Mouse (Mus musculus): Measurements from ENCODE around the gene Ttll1. TPM values are rescaled to one million over a fixed set of nuclear protein-coding genes. Genes with fewer than 3 reads are reported as not detected.

Ttll1 gene
- polyA plus RNA-seq, 1 experiment from 2014 or later, result 18.7 TPM

DNA sequence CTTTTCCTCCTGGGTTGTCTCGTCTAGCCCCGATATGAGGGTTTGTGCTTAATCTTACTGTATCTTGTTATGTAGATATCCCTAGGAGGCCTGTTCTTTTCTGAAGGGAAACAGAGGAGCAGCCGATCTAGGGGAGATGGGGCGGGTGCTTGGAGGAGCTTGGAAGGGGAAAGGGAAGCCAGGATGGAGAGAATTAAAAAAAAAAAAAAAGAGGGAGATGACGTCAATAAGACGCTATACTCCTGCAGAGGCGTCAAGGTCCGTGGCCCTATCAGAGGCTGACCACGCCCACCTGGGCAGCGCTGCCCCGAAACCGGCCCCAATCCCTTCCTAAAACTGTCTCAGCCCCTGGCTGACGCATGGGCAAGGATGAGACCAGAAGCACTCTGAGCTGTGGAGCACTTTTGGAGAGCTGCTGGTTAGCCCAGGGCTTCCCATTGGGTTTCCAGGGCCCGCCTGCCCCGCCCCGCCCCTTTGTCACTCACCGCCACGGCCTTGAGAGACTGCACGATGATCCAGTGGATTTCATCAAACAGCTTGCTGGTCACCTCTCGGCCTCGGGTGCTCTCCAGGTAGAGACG is 14.8 kb downstream of the Ttll1 start:
- H3K4me3 ChIP-seq (ENCODE audit: low read depth, low read length), result peak overlapping the region; percentile 19; the same call in 1 of the 2 replicates
- no peak overlapping the region for H3K9ac ChIP-seq (ENCODE audit: low read depth, low read length)
- peak; percentile 56; the same call in 1 of the 2 replicates for ATAC-seq (replicated peaks; ENCODE audit: insufficient number of reproducible peaks, low FRiP score, low TSS enrichment)
- H3K4me2 ChIP-seq, result peak overlapping the region; percentile 52
- no peaks in the 10 kb centered on the region for H3K27me3 ChIP-seq (ENCODE audit: control insufficient read depth, insufficient read depth, low read length)
- H3K4me1 ChIP-seq (ENCODE audit: control insufficient read depth, insufficient read depth, low read length), result no peaks in the 10 kb centered on the region
- 44% methylated on average over 22 of the region's 22 CpGs for WGBS (ENCODE audit: insufficient replicate concordance)
- no peak overlapping the region for H3K27ac ChIP-seq (ENCODE audit: low read depth, low read length)
- H3K36me3 ChIP-seq (ENCODE audit: control insufficient read depth, insufficient read depth, low read length), result peaks cover 15% of the 10 kb centered on the region
- no peaks in the 10 kb centered on the region for H3K9me3 ChIP-seq (replicated peaks; ENCODE audit: control insufficient read depth, low read length)

DNA sequence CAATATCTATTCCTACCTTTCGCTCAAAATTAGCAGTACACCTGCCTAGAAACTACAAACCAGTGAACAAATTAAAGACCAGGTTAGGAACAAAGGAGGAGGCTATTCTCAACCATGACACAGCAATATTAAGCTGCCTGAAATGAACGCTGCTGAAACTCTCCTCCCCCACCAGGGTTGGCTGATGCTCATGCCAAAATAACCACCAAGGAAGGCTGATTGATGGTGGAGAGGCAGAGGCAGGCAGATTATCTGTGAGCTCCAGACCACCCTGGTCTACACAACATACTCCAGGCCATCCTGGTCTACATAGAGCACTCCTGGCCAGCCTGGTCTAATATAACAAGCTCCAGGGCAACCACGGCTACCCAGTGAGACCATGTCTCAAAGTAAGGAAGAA is 15.5 kb downstream of the Ttll1 start:
- Histone ChIP-seq H3K4me1 (ENCODE audit: control insufficient read depth, insufficient read depth, low read length) (no peaks in the 10 kb centered on the region), H3K27ac (ENCODE audit: low read depth, low read length) (no peak overlapping the region), H3K9me3 (replicated peaks; ENCODE audit: control insufficient read depth, low read length) (no peaks in the 10 kb centered on the region), H3K4me2 (no peak overlapping the region), H3K4me3 (ENCODE audit: low read depth, low read length) (no peak overlapping the region), H3K36me3 (ENCODE audit: control insufficient read depth, insufficient read depth, low read length) (peaks cover 15% of the 10 kb centered on the region), H3K27me3 (ENCODE audit: control insufficient read depth, insufficient read depth, low read length) (no peaks in the 10 kb centered on the region), H3K9ac (ENCODE audit: low read depth, low read length) (no peak overlapping the region)
- no peak for ATAC-seq (replicated peaks; ENCODE audit: insufficient number of reproducible peaks, low FRiP score, low TSS enrichment)
- 81% methylated on average over 3 of the region's 3 CpGs for WGBS (ENCODE audit: insufficient replicate concordance)

DNA sequence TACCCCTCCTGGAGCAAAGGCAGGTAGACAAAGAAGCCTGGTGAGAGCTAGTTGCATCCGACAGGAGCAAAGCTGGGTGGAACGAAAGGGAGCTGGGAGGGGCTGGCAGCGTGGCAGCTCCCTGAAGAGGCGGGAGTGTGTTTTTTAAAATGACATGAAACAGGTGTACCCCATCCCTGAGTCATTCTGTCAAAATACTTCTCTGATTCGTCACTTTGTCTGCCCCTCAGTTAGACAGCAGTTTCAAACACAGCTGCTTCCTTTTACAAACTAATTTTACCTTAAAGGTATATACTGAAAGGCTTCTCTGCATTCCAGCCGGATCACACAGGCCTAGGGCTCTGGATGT is 16.1 kb downstream of the Ttll1 start:
- no peak overlapping the region for H3K27ac ChIP-seq (ENCODE audit: low read depth, low read length)

DNA sequence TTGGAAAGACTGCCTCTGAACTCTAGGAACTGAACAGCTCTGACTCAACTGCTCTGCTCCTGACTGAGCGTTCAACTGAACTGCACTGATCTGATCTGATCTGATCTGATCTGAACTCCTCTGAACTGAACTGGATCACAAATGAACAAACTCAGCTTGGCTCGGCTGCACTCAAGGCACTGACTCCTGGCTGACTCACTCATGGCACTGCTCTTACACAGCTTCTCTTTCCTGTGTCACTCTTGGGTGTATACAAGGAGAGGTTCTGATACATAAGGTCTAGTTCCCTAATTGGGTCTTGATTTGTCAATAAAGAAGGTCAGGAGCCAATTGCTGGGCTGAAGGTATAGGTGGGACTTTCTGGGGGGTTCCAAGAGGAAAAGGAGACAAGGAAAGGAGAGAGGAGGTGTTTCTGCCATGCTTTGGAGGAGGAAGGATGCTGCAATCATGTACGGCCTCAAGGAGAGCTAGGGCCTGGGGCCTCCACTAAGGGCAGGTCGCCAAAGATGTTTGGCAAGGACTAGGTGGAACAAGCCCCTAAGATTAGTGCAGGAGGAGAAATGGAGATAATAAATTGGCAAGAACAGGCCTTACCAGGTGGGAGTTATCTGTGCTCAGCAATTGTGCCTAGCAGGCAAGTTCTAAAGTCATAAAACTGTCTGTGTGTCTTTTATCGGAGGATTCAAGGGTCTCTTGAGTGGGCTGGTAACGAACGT is 16.7 kb downstream of the Ttll1 start:
- H3K4me1 ChIP-seq (ENCODE audit: control insufficient read depth, insufficient read depth, low read length), result peaks cover 4% of the 10 kb centered on the region; the same call in 1 of the 2 replicates
- peaks cover 13% of the 10 kb centered on the region; the same call in 1 of the 2 replicates for H3K36me3 ChIP-seq (ENCODE audit: control insufficient read depth, insufficient read depth, low read length)
- H3K4me3 ChIP-seq (ENCODE audit: low read depth, low read length), result no peak overlapping the region
- H3K27me3 ChIP-seq (ENCODE audit: control insufficient read depth, insufficient read depth, low read length), result no peaks in the 10 kb centered on the region
- no peak overlapping the region for H3K27ac ChIP-seq (ENCODE audit: low read depth, low read length)
- 83% methylated on average over 7 of the region's 7 CpGs for WGBS (ENCODE audit: insufficient replicate concordance)
- no peak overlapping the region for H3K4me2 ChIP-seq
- H3K9ac ChIP-seq (ENCODE audit: low read depth, low read length), result no peak overlapping the region
- no peak for ATAC-seq (replicated peaks; ENCODE audit: insufficient number of reproducible peaks, low FRiP score, low TSS enrichment)
- no peaks in the 10 kb centered on the region for H3K9me3 ChIP-seq (replicated peaks; ENCODE audit: control insufficient read depth, low read length)

More for the DNA sequence above, 16.1 kb downstream of the Ttll1 start:
- Histone ChIP-seq H3K4me3 (ENCODE audit: low read depth, low read length) (no peak overlapping the region), H3K9ac (ENCODE audit: low read depth, low read length) (no peak overlapping the region), H3K4me1 (ENCODE audit: control insufficient read depth, insufficient read depth, low read length) (peaks cover under 1% of the 10 kb centered on the region; the same call in 1 of the 2 replicates), H3K27me3 (ENCODE audit: control insufficient read depth, insufficient read depth, low read length) (no peaks in the 10 kb centered on the region), H3K4me2 (no peak overlapping the region), H3K9me3 (replicated peaks; ENCODE audit: control insufficient read depth, low read length) (no peaks in the 10 kb centered on the region), H3K36me3 (ENCODE audit: control insufficient read depth, insufficient read depth, low read length) (peaks cover 15% of the 10 kb centered on the region)
- no peak for ATAC-seq (replicated peaks; ENCODE audit: insufficient number of reproducible peaks, low FRiP score, low TSS enrichment)
- WGBS (ENCODE audit: insufficient replicate concordance), result 70% methylated on average over 6 of the region's 6 CpGs

DNA sequence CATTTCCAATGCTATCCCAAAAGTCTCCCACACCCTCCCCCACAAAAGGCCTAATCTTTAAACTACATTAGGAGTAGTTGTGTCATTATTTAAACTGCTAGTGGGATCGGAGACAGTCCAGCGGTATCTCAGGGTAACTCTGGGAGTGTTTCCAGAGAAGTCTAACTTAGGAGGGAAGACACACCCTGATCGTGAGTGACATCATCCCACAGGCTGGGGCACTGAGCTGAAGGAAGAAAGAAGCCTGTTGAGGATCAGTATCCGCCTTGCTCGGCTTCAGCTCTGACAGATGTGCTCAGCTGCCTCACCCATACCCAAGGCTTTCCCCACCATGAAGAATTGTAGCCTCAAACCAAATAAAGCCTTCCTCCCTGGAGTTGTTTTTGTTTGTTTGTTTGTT is 18.8 kb downstream of the Ttll1 start:
- no peak for ATAC-seq (replicated peaks; ENCODE audit: insufficient number of reproducible peaks, low FRiP score, low TSS enrichment)
- WGBS (ENCODE audit: insufficient replicate concordance), result 50% methylated on average over 5 of the region's 5 CpGs
- Histone ChIP-seq H3K4me2 (no peak overlapping the region), H3K9ac (ENCODE audit: low read depth, low read length) (no peak overlapping the region), H3K27me3 (ENCODE audit: control insufficient read depth, insufficient read depth, low read length) (no peaks in the 10 kb centered on the region), H3K4me3 (ENCODE audit: low read depth, low read length) (no peak overlapping the region), H3K9me3 (replicated peaks; ENCODE audit: control insufficient read depth, low read length) (no peaks in the 10 kb centered on the region), H3K27ac (ENCODE audit: low read depth, low read length) (no peak overlapping the region), H3K4me1 (ENCODE audit: control insufficient read depth, insufficient read depth, low read length) (peaks cover 14% of the 10 kb centered on the region), H3K36me3 (ENCODE audit: control insufficient read depth, insufficient read depth, low read length) (peaks cover 5% of the 10 kb centered on the region; the same call in 1 of the 2 replicates)

DNA sequence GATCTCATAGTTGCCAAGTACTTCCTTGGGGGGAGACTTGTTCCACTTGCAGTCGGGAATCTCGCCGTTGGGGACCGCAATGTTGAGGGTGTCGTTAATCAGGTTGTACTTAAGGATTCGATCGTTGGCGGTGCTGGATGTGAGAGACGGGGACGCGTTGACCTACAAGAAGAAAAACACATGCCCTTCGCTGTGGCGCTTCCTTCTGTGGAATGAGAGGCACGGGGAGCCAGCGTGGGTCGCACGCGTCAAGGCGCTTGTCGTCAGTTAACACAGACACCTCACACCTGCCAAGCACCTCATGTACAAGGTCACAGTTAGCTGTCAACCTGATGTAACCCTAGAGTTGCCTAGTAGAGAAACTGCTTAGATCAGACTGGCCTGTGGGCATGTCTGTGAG is 21.2 kb downstream of the Ttll1 start:
- H3K27ac ChIP-seq (ENCODE audit: low read depth, low read length), result no peak overlapping the region

DNA sequence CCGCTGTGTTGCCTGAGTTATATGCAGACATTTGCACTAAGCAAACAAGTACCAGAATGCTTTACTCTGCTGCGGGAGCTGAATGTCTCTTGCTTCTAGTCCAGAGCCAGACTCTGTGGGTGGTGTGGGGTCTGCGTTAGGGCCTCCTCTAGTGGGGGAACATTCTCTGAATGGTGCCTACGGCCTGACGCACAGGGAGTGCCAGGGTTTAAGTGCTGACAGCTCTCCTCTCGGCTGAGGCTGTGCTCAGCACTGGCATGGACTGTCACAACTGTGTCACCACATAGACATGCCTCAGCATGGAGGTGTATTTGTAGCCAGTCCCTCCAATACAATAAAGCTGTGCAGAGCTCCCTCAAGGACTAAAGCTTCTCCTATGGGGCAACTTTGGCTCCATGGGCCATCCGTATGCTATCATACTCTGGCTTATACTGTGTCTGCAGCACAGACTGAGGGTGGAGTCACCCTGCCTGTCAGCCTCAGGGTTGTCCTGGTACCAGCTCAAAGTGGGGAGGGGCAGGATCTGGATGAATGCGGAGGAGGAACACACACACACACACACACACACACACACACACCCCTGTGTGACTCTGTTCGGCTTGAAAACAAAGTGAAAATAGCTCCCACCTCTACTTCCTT is 23.1 kb downstream of the Ttll1 start:
- Histone ChIP-seq H3K27me3 (ENCODE audit: control insufficient read depth, insufficient read depth, low read length) (no peaks in the 10 kb centered on the region), H3K9me3 (replicated peaks; ENCODE audit: control insufficient read depth, low read length) (no peaks in the 10 kb centered on the region), H3K4me3 (ENCODE audit: low read depth, low read length) (no peak overlapping the region), H3K4me1 (ENCODE audit: control insufficient read depth, insufficient read depth, low read length) (peaks cover 14% of the 10 kb centered on the region), H3K9ac (ENCODE audit: low read depth, low read length) (no peak overlapping the region), H3K27ac (ENCODE audit: low read depth, low read length) (peak overlapping the region; percentile 35; the same call in 1 of the 2 replicates), H3K4me2 (no peak overlapping the region), H3K36me3 (ENCODE audit: control insufficient read depth, insufficient read depth, low read length) (no peaks in the 10 kb centered on the region)
- no peak for ATAC-seq (replicated peaks; ENCODE audit: insufficient number of reproducible peaks, low FRiP score, low TSS enrichment)
- 53% methylated on average over 9 of the region's 9 CpGs for WGBS (ENCODE audit: insufficient replicate concordance)

More for the DNA sequence above, 21.2 kb downstream of the Ttll1 start:
- Histone ChIP-seq H3K27me3 (ENCODE audit: control insufficient read depth, insufficient read depth, low read length) (no peaks in the 10 kb centered on the region), H3K4me2 (no peak overlapping the region), H3K36me3 (ENCODE audit: control insufficient read depth, insufficient read depth, low read length) (no peaks in the 10 kb centered on the region), H3K4me3 (ENCODE audit: low read depth, low read length) (no peak overlapping the region), H3K9me3 (replicated peaks; ENCODE audit: control insufficient read depth, low read length) (no peaks in the 10 kb centered on the region), H3K4me1 (ENCODE audit: control insufficient read depth, insufficient read depth, low read length) (peaks cover 14% of the 10 kb centered on the region), H3K9ac (ENCODE audit: low read depth, low read length) (no peak overlapping the region)
- ATAC-seq (replicated peaks; ENCODE audit: insufficient number of reproducible peaks, low FRiP score, low TSS enrichment), result no peak
- 59% methylated on average over 20 of the region's 20 CpGs for WGBS (ENCODE audit: insufficient replicate concordance)

DNA sequence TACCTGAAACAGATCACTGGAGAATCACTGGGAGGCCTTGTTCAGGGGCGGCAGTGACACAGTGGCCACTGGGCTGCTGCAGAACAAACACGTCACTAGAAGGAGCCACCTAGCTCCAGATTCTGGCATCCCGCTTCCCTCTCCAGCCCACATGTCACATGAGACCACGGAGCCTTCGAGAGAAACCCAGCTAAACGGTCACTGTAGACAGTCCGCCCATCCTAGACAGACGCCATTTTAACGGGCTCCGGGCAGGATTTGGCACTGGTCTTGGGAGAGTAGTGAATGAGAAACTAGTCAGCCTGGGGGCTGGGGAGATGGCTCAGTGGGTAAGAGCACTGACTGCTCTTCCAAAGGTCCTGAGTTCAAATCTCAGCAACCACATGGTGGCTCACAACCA is 26.4 kb downstream of the Ttll1 start:
- ATAC-seq (replicated peaks; ENCODE audit: insufficient number of reproducible peaks, low FRiP score, low TSS enrichment), result no peak
- no peak overlapping the region for H3K4me2 ChIP-seq
- 95% methylated on average over 10 of the region's 10 CpGs for WGBS (ENCODE audit: insufficient replicate concordance)
- no peak overlapping the region for H3K9ac ChIP-seq (ENCODE audit: low read depth, low read length)
- peaks cover 11% of the 10 kb centered on the region for H3K4me1 ChIP-seq (ENCODE audit: control insufficient read depth, insufficient read depth, low read length)
- no peaks in the 10 kb centered on the region for H3K36me3 ChIP-seq (ENCODE audit: control insufficient read depth, insufficient read depth, low read length)
- no peak overlapping the region for H3K4me3 ChIP-seq (ENCODE audit: low read depth, low read length)
- H3K27me3 ChIP-seq (ENCODE audit: control insufficient read depth, insufficient read depth, low read length), result no peaks in the 10 kb centered on the region
- H3K9me3 ChIP-seq (replicated peaks; ENCODE audit: control insufficient read depth, low read length), result no peaks in the 10 kb centered on the region
- H3K27ac ChIP-seq (ENCODE audit: low read depth, low read length), result no peak overlapping the region

All from heart, embryonic 11.5 days (tissue).